8 mouse cellular contexts compared by ENCODE assay signal in the genomic region with DNA sequence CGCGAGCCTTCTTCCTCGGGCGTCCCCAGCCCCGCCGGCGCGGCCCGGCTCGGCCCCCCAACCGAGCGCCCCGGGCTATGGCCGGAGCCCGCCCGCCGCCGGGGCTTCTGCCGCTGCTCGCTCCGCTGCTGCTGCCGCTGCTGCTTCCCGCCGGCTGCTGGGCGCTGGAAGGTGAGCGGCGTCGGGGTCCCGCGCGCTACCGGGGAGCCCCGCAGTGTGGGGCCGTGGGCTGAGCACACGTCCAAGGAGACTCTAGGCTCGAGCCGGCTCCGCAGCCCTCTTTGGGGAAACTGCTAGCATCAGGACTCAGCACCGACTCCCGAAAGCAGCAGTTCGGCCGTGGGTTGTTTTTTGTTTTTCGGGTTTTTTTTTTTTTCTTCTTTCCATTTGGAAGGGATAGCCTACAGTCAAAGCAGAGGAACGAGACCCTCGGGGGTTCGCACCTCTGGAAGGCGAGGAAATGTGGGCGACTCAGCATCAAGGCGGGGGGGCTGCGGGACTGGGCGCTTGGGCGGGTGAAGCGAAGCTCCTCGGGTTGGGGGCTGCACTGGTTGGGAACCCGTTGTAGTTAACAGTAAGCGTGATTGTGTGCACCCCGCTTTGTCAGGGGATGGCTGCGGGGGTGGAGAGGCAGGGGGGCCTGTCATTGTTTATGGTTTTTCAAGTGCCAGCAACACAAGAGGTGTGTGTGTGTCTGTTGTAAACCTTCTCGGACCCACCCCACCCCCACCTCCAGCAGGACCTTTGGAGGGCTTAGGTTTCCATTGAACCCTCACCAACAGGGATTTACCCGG. TPM values are rescaled to one million over a fixed set of nuclear protein-coding genes. Genes with fewer than 3 reads are reported as not detected.
A peak's percentile ranks its signal among the peaks of the same experiment; 100 is the strongest.
DNase-seq lines count a peak whose midpoint lies in the region; ATAC-seq and TF ChIP-seq lines count a peak whose summit lies in the region.

No protein-coding gene starts in this region.

- H3K9me3 ChIP-seq in kidney, postnatal 0 days (replicated peaks; ENCODE audit: low read length): no peaks in the 10 kb centered on the region
- H3K9me3 ChIP-seq in midbrain, embryonic 13.5 days: no peaks in the 10 kb centered on the region

- peak overlapping the region; percentile 57 for H3K4me3 ChIP-seq in kidney, postnatal 0 days (replicated peaks; ENCODE audit: low read depth, low read length)
- peak overlapping the region; percentile 77 for H3K4me3 ChIP-seq in midbrain, embryonic 13.5 days (replicated peaks)

- ATAC-seq in kidney, postnatal 0 days (replicated peaks; ENCODE audit: low FRiP score, low read depth): no peak
- ATAC-seq in midbrain, embryonic 13.5 days: peak; percentile 14

- no peak for TF ChIP-seq CTCF in kidney, postnatal 0 days (IDR thresholded peaks at IDR 0.05; ENCODE audit: low read depth)

- no peaks in the 10 kb centered on the region for H3K36me3 ChIP-seq in kidney, postnatal 0 days (ENCODE audit: insufficient read depth, low read length)
- no peaks in the 10 kb centered on the region for H3K36me3 ChIP-seq in midbrain, embryonic 13.5 days

- WGBS in kidney, postnatal 0 days: under 1% methylated on average over 60 of the region's 60 CpGs
- WGBS in midbrain, embryonic 13.5 days: under 1% methylated on average over 53 of the region's 60 CpGs

- peak; percentile 50 for DNase-seq in kidney, postnatal 0 days (ENCODE audit: low spot score)
- DNase-seq in kidney, adult 9 months: no peak
- peak; percentile 48 for DNase-seq in adipocyte (ENCODE audit: low spot score)
- DNase-seq in heart, postnatal 4 days: peak; percentile 33
- no peak for DNase-seq in urinary bladder, postnatal 4 days (ENCODE audit: low spot score in 2 of 2)
- DNase-seq in cerebellum, adult 18-20 months: no peak
- no peak for DNase-seq in left cerebral cortex, adult 11 months (ENCODE audit: low spot score)

- peak overlapping the region; percentile 11 for H3K27ac ChIP-seq in kidney, postnatal 0 days
- H3K27ac ChIP-seq in midbrain, embryonic 13.5 days: peak overlapping the region; percentile 82

- no peaks in the 10 kb centered on the region for H3K27me3 ChIP-seq in kidney, postnatal 0 days (ENCODE audit: insufficient read depth, low read length)
- H3K27me3 ChIP-seq in midbrain, embryonic 13.5 days: peaks cover 8% of the 10 kb centered on the region; the same call in 1 of the 2 replicates

- peak overlapping the region; percentile 68 for H3K9ac ChIP-seq in kidney, postnatal 0 days (ENCODE audit: low read depth, low read length)
- peak overlapping the region; percentile 95 for H3K9ac ChIP-seq in midbrain, embryonic 13.5 days (replicated peaks)

- H3K4me2 ChIP-seq in kidney, postnatal 0 days (ENCODE audit: low read length): peak overlapping the region; percentile 57
- peak overlapping the region; percentile 77 for H3K4me2 ChIP-seq in midbrain, embryonic 13.5 days (replicated peaks)

- peaks cover 9% of the 10 kb centered on the region for H3K4me1 ChIP-seq in kidney, postnatal 0 days (replicated peaks; ENCODE audit: insufficient read depth, low read length)
- peaks cover 50% of the 10 kb centered on the region for H3K4me1 ChIP-seq in midbrain, embryonic 13.5 days (replicated peaks)

RNA-seq across cellular contexts. Expression of gene Ephb3, which starts 0.7 kb away (rescaled TPM):
- polyA plus RNA-seq in kidney, postnatal 0 days (2015; fragmentation: Nextera tagmentation; extraction: Ambion mirVana): 12.2 and 13.2 TPM in 2 replicates
- 10 to 100 TPM; 14.3 to 14.8 TPM for total RNA-seq in heart, postnatal 4 days (2021)
- polyA plus RNA-seq in midbrain, embryonic 13.5 days (2015; fragmentation: Nextera tagmentation; extraction: Ambion mirVana): 14.8 and 19.4 TPM in 2 replicates

RNA-seq across cellular contexts. Expression of gene Teddm3, which starts 51.5 kb away (rescaled TPM):
- not detected in 2 replicates for polyA plus RNA-seq in kidney, postnatal 0 days (2015; fragmentation: Nextera tagmentation; extraction: Ambion mirVana)
- not detected for total RNA-seq in heart, postnatal 4 days (2021)
- polyA plus RNA-seq in midbrain, embryonic 13.5 days (2015; fragmentation: Nextera tagmentation; extraction: Ambion mirVana): not detected in 2 replicates

Comparison
In these comparisons a context has a peak if more than half of its experiments do, and no peak if none do; other contexts are left out.
1. DNase-seq: peak in kidney, postnatal 0 days (single experiment), adipocyte (single experiment) and heart, postnatal 4 days (single experiment); none in kidney, adult 9 months (single experiment), urinary bladder, postnatal 4 days (0 of 2), cerebellum, adult 18-20 months (0 of 2) and left cerebral cortex, adult 11 months (single experiment).